Mouse (Mus musculus): ENCODE measurements at regions not wholly inside any gene's neighbourhood (a gene's known extent, or its start where the extent isn't known, plus 50 kb on each side); places are given as distances from the start of the nearest gene placed in this dataset.

GRCm38 (mm10) chr6:53765302-53765701 lies 55.3 kb downstream of the Tril start:
- 62% methylated on average over 5 of the region's 5 CpGs for WGBS
- Histone ChIP-seq H3K36me3 (no peaks in the 10 kb centered on the region), H3K4me2 (replicated peaks) (no peak overlapping the region), H3K9me3 (replicated peaks) (no peaks in the 10 kb centered on the region), H3K9ac (no peak overlapping the region), H3K4me3 (no peak overlapping the region), H3K27me3 (no peaks in the 10 kb centered on the region), H3K27ac (no peak overlapping the region), H3K4me1 (peaks cover 9% of the 10 kb centered on the region)
- no peak for ATAC-seq (ENCODE audit: low FRiP score)

- Histone ChIP-seq H3K9ac (no peak overlapping the region), H3K27ac (no peak overlapping the region), H3K9me3 (replicated peaks) (no peaks in the 10 kb centered on the region), H3K4me3 (no peak overlapping the region), H3K36me3 (no peaks in the 10 kb centered on the region), H3K4me1 (peaks cover 15% of the 10 kb centered on the region), H3K27me3 (no peaks in the 10 kb centered on the region), H3K4me2 (replicated peaks) (no peak overlapping the region)
- ATAC-seq (ENCODE audit: low FRiP score) = no peak
- 66% methylated on average over 9 of the region's 9 CpGs for WGBS
These were observed 58.0 kb downstream of the Tril start for GRCm38 (mm10) chr6:53762586-53762985.

GRCm38 (mm10) chr6:53760651-53761058 lies 60.0 kb downstream of the Tril start:
- H3K4me1 ChIP-seq = peaks cover 12% of the 10 kb centered on the region
- no peaks in the 10 kb centered on the region for H3K36me3 ChIP-seq
- H3K9me3 ChIP-seq (replicated peaks) = no peaks in the 10 kb centered on the region; the same call in 1 of the 2 replicates
- WGBS = 8% methylated on average over 6 of the region's 6 CpGs
- H3K4me3 ChIP-seq = no peak overlapping the region
- ATAC-seq (ENCODE audit: low FRiP score) = no peak
- H3K27me3 ChIP-seq = no peaks in the 10 kb centered on the region
- peak overlapping the region; percentile 35 for H3K27ac ChIP-seq
- H3K9ac ChIP-seq = no peak overlapping the region
- no peak overlapping the region for H3K4me2 ChIP-seq (replicated peaks)

DNA sequence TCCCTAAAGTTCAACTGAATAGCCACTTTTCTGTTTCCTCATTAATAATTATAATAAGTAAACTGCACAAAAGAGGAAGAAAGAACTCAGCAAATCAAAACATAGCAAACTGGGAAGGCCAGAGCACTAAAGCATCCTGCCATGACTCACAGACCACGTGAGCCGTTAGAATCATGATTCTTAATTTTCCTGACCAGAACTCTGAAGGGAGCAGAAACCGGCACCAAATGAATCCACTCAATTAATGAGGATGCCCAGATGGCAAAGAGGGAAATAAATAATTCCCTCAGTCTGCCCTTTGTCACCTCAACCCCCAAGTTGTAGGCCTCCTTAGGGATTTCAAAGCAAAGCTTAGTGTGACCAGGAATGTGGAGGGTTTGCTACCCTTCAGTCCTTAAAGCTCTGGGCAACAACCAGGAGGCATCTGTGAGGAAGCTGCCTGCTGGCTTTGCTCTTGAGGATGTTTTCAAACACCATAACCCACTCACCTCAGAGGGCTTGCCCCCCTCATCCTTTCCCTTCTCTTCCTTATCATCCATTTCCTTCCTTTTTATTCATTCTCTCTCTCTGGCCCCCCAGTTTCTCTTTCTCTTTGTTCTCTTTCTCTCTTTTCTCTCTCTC lies 60.8 kb downstream of the Tril start:
- H3K4me3 ChIP-seq = no peak overlapping the region
- H3K9ac ChIP-seq = no peak overlapping the region
- no peak overlapping the region for H3K4me2 ChIP-seq (replicated peaks)
- 43% methylated on average over 3 of the region's 3 CpGs for WGBS
- peaks cover 12% of the 10 kb centered on the region for H3K4me1 ChIP-seq
- no peaks in the 10 kb centered on the region for H3K36me3 ChIP-seq
- no peaks in the 10 kb centered on the region; the same call in 1 of the 2 replicates for H3K9me3 ChIP-seq (replicated peaks)
- ATAC-seq (ENCODE audit: low FRiP score) = no peak
- H3K27me3 ChIP-seq = no peaks in the 10 kb centered on the region
- no peak overlapping the region for H3K27ac ChIP-seq

- H3K9me3 ChIP-seq (replicated peaks) = no peaks in the 10 kb centered on the region; the same call in 1 of the 2 replicates
- no peak overlapping the region for H3K27ac ChIP-seq
- ATAC-seq (ENCODE audit: low FRiP score) = no peak
- no peaks in the 10 kb centered on the region for H3K27me3 ChIP-seq
- WGBS = 87% methylated on average over 3 of the region's 3 CpGs
- H3K36me3 ChIP-seq = no peaks in the 10 kb centered on the region
- no peaks in the 10 kb centered on the region for H3K4me1 ChIP-seq
- no peak overlapping the region for H3K9ac ChIP-seq
- H3K4me3 ChIP-seq = no peak overlapping the region
- no peak overlapping the region for H3K4me2 ChIP-seq (replicated peaks)
These were observed 66.3 kb downstream of the Tril start for GRCm38 (mm10) chr6:53754366-53754765.

GRCm38 (mm10) chr6:53750539-53750938 lies 70.1 kb downstream of the Tril start:
- no peaks in the 10 kb centered on the region for H3K9me3 ChIP-seq (replicated peaks)
- H3K4me3 ChIP-seq = no peak overlapping the region
- no peak overlapping the region for H3K9ac ChIP-seq
- no peaks in the 10 kb centered on the region for H3K27me3 ChIP-seq
- H3K36me3 ChIP-seq = no peaks in the 10 kb centered on the region
- no peak overlapping the region for H3K4me2 ChIP-seq (replicated peaks)
- no peaks in the 10 kb centered on the region for H3K4me1 ChIP-seq
- WGBS = 93% methylated on average over 6 of the region's 6 CpGs
- ATAC-seq (ENCODE audit: low FRiP score) = no peak
- no peak overlapping the region for H3K27ac ChIP-seq

Measured in hindbrain, embryonic 12.5 days (tissue).